Mouse (Mus musculus) liver, postnatal 0 days (tissue): ENCODE results near the gene Rev1. TPM values are rescaled to one million over a fixed set of nuclear protein-coding genes. Genes with fewer than 3 reads are reported as not detected.
"Not testable (repeated sequence)": the region's sequence is repeated elsewhere in the genome, so short reads cannot be mapped to it uniquely, and the experiment has no call there.

Experiments
- ATAC-seq: fragments of 200-750 bp; cut with Nextera tagmentation; 2 replicates; pipeline ENCODE4 v1.8.0; 2017; ENCODE audit warnings: mild to moderate bottlenecking, moderate library complexity
- DNase-seq: peaks from one replicate; pipeline ENCODE4 v3.0.0-alpha.2; 2016
- H3K27ac ChIP-seq: fragments of 300-500 bp; sonication (generic); 2 replicates; pipeline ENCODE4 v1.5.1; 2014; ENCODE audit warnings: antibody characterized with exemption, moderate library complexity, mild to moderate bottlenecking, low read depth
- H3K27me3 ChIP-seq: fragments of 300-500 bp; sonication (generic); 2 replicates; pipeline ENCODE4 v1.6.1; 2014; ENCODE audit warnings: low read length, control low read depth, mixed read lengths; ENCODE audit not compliant: insufficient read depth
- H3K36me3 ChIP-seq: fragments of 300-500 bp; sonication (generic); replicated peaks from 2 replicates; pipeline ENCODE4 v1.6.1; 2014; ENCODE audit warnings: mild to moderate bottlenecking, control low read depth, low read length, moderate library complexity, mixed read lengths; ENCODE audit not compliant: insufficient read depth
- H3K4me1 ChIP-seq: fragments of 300-500 bp; sonication (generic); 2 replicates; pipeline ENCODE4 v1.6.1; 2014; ENCODE audit warnings: antibody characterized with exemption, mild to moderate bottlenecking, control low read depth; ENCODE audit not compliant: insufficient read depth
- H3K4me2 ChIP-seq: fragments of 300-500 bp; sonication (generic); 2 replicates; pipeline ENCODE4 v1.6.1; 2014; ENCODE audit warnings: low read depth, mild to moderate bottlenecking, low read length, moderate library complexity, mixed read lengths
- H3K4me3 ChIP-seq: fragments of 300-500 bp; sonication (generic); 2 replicates; pipeline ENCODE4 v1.5.1; 2014; ENCODE audit warnings: low read depth, low read length
- H3K9ac ChIP-seq: fragments of 300-500 bp; sonication (generic); replicated peaks from 2 replicates; pipeline ENCODE4 v1.6.1; 2014; ENCODE audit warnings: mild to moderate bottlenecking, moderate library complexity
- H3K9me3 ChIP-seq: fragments of 300-500 bp; sonication (generic); 2 replicates; pipeline ENCODE4 v1.6.1; 2016; ENCODE audit warnings: mild to moderate bottlenecking, control low read depth, low read length, mixed read lengths
- CTCF ChIP-seq: sonication (generic); IDR thresholded peaks from 2 replicates; pipeline ENCODE4 v1.5.1; 2016; ENCODE audit warnings: antibody characterized with exemption, low read depth
- EP300 ChIP-seq: IDR thresholded peaks from 2 replicates; pipeline ENCODE4 v1.6.1; 2016; ENCODE audit warnings: antibody characterized with exemption, low read depth, mild to moderate bottlenecking
- WGBS: fragments of 180-500 bp; shearing (Covaris S2); extraction: QIAGEN DNeasy Blood & Tissue Kit; methylation state at CpG from one replicate; pipeline ENCODE4 v1.1.7; 2014; ENCODE audit not compliant: insufficient replicate concordance; 5-methylcytosine and 5-hydroxymethylcytosine counted together
- polyA plus RNA-seq: library from polyadenylated mRNA; unstranded; fragments of >200 nt; fragmentation: Nextera tagmentation; extraction: Ambion mirVana; gene quantifications from 2 replicates; pipeline ENCODE4 v1.2.1, GENCODE M21; 2015

Rev1 gene
- polyA plus RNA-seq, 1 experiment from 2014 or later, result 8.8 TPM

DNA sequence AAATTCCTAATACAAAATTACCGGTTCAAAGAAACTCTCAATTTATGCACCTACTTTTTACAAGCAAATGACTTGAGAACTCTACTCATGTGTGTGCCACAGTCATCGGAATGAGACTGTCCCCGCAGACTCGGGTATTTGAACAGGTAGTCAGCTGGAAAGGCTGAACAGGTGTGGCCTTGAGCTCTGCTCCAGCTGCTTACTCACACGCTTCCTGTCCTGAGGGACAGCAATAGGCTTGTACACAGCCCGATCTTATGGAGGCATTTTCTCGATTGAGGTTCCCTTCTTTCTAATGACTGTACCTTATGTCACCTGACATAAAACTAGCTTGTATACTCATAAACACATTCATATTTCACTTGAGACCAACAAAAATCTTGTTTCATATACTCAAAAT lies 19.8 kb downstream of the Rev1 start:
- TF ChIP-seq EP300 (no peak), CTCF (no peak)
- H3K27ac ChIP-seq, result 0 out of 2 replicates have a peak overlapping the region, but pooled peaks have one; percentile 7
- no peaks in the 10 kb centered on the region for H3K4me1 ChIP-seq
- DNase-seq, result no peak
- H3K9ac ChIP-seq, result no peak overlapping the region
- H3K4me2 ChIP-seq, result no peak overlapping the region
- H3K9me3 ChIP-seq, result no peaks in the 10 kb centered on the region
- 61% methylated on average over 7 of the region's 7 CpGs for WGBS
- H3K4me3 ChIP-seq, result no peak overlapping the region
- ATAC-seq, result peak; percentile 84
- peaks cover 4% of the 10 kb centered on the region; the same call in 1 of the 2 replicates for H3K36me3 ChIP-seq
- no peaks in the 10 kb centered on the region for H3K27me3 ChIP-seq

DNA sequence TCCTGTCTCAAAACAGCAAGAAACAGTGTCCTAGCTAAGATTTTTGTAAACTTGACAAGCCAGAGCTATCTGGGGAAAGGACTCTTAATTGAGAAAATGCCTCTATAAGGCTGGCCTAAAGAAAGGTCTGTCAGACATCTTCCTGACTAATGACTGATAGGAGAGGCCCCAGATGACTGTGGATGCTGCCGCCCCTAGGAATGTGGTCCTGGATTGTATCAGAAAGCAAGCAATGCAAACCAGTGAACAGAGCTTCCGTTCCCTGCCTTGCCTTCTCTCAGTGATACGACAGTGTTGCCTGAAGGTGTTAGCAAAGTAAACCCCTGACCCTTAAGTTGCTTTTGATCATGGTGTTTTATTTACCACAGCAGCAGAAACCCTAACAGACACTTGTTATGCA lies 25.8 kb downstream of the Rev1 start:
- ATAC-seq, result no peak
- H3K36me3 ChIP-seq, result peaks cover 9% of the 10 kb centered on the region; the same call in 1 of the 2 replicates
- H3K9me3 ChIP-seq, result no peaks in the 10 kb centered on the region
- H3K4me1 ChIP-seq, result no peaks in the 10 kb centered on the region
- H3K4me3 ChIP-seq, result no peak overlapping the region
- DNase-seq, result no peak
- H3K27me3 ChIP-seq, result no peaks in the 10 kb centered on the region
- H3K9ac ChIP-seq, result no peak overlapping the region
- no peak overlapping the region for H3K4me2 ChIP-seq
- 76% methylated on average over 3 of the region's 3 CpGs for WGBS
- TF ChIP-seq CTCF (no peak), EP300 (no peak)
- no peak overlapping the region for H3K27ac ChIP-seq

DNA sequence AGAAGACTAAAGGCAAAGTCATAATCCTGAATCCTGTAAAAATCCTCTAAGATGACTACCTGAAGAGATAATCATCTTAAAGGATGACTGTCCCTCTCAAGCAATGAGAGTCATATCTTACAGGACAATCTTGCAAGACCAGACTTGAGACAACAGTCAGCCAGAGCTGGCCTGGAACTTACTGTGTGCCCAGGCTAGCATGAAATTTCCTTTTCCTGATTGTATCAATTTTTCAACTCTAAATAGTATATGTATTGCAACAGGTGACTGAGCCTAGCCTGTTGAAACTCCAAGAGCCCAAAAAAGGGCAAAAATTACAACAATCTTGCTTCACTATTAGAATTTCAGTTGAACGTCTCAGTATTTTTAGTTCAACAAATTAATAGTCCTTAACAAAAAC lies 26.4 kb downstream of the Rev1 start:
- no peak overlapping the region for H3K4me2 ChIP-seq
- whole genome bisulfite sequencing, result 66% methylated on average over 1 of the region's 1 CpGs
- H3K4me1 ChIP-seq, result no peaks in the 10 kb centered on the region
- ATAC-seq (no peak), DNase-seq (no peak)
- H3K27ac ChIP-seq, result no peak overlapping the region
- H3K9ac ChIP-seq, result no peak overlapping the region
- peaks cover 13% of the 10 kb centered on the region; the same call in 1 of the 2 replicates for H3K36me3 ChIP-seq
- TF ChIP-seq EP300, result no peak
- TF ChIP-seq CTCF, result no peak
- H3K9me3 ChIP-seq, result no peaks in the 10 kb centered on the region
- H3K4me3 ChIP-seq, result no peak overlapping the region
- no peaks in the 10 kb centered on the region for H3K27me3 ChIP-seq

DNA sequence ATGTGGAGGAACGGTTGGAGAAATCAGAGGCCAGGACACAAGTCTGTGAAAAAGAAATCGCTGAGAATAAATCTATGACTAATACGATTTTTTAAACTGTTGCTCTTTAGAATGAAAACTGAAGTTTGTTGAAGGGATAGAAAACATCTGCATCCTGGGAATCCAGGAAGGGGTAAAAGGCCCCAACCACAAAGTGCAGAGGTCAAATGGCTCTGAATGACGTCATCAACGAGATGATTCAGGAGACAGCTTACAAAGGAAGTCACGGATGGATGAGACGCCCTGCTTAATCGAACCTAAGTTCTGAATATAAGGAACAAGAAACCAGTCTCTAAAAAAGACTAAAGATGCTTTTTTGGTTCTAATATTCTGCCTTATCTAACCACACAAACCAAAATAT lies 48.3 kb downstream of the Rev1 start:
- no peak for ATAC-seq
- Histone ChIP-seq H3K4me3 (no peak overlapping the region), H3K36me3 (peaks cover 37% of the 10 kb centered on the region), H3K4me1 (0 out of 2 replicates have a peak, but pooled peaks cover 3% of the 10 kb centered on the region), H3K9me3 (no peaks in the 10 kb centered on the region), H3K4me2 (no peak overlapping the region), H3K9ac (no peak overlapping the region), H3K27ac (no peak overlapping the region), H3K27me3 (no peaks in the 10 kb centered on the region)
- DNase-seq, result no peak
- 60% methylated on average over 8 of the region's 8 CpGs for WGBS
- no peak for TF ChIP-seq CTCF
- TF ChIP-seq EP300, result no peak

DNA sequence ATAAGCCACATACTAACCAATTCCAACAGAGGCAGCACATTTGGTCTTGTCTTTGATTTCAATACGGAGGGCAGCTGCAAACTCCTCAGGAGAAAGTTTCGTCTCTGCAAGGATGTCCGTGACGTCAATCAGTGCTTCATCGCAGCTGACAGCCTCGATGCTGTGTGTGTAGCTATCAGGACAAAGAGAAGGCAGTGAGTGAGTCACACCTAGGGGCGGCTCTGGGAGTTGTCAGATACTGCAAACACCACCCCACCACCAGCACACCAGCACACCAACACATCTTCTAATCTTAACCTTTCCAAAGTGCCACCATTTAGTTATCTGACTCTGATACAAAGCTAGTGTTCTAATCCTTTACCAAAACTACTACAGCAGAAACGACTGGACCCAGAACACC lies 58.3 kb downstream of the Rev1 start:
- Histone ChIP-seq H3K9ac (no peak overlapping the region), H3K27me3 (no peaks in the 10 kb centered on the region), H3K4me1 (no peaks in the 10 kb centered on the region), H3K4me2 (no peak overlapping the region), H3K36me3 (peaks cover 63% of the 10 kb centered on the region), H3K4me3 (no peak overlapping the region), H3K9me3 (no peaks in the 10 kb centered on the region), H3K27ac (no peak overlapping the region)
- no peak for TF ChIP-seq CTCF
- TF ChIP-seq EP300, result no peak
- DNase-seq (no peak), ATAC-seq (no peak)
- 76% methylated on average over 8 of the region's 8 CpGs for WGBS

DNA sequence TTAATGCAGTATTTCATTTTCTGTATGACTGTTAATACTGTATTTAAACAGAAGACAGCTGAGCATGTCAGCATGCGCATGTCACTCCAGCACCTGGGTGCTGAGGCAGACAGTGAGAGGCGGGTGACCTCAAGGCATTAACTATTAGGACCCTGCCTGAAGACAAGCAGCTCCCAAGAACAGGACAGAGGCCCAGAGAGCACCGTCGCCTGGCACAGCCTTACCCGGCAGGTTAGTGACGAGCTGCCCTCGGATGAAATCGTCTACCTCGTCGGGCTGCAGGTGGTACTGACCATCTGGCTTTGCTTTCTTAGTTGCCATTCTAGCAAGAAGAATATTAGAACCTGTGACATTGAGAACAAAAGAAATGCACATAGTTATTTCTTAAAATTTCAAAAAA lies 62.3 kb downstream of the Rev1 start:
- Histone ChIP-seq H3K27ac (no peak overlapping the region), H3K4me2 (no peak overlapping the region), H3K27me3 (no peaks in the 10 kb centered on the region), H3K36me3 (peaks cover 69% of the 10 kb centered on the region), H3K9me3 (no peaks in the 10 kb centered on the region), H3K4me3 (no peak overlapping the region), H3K9ac (no peak overlapping the region), H3K4me1 (no peaks in the 10 kb centered on the region)
- 96% methylated on average over 10 of the region's 10 CpGs for WGBS
- ATAC-seq, result no peak
- no peak for DNase-seq
- TF ChIP-seq EP300, result no peak
- no peak for TF ChIP-seq CTCF

DNA sequence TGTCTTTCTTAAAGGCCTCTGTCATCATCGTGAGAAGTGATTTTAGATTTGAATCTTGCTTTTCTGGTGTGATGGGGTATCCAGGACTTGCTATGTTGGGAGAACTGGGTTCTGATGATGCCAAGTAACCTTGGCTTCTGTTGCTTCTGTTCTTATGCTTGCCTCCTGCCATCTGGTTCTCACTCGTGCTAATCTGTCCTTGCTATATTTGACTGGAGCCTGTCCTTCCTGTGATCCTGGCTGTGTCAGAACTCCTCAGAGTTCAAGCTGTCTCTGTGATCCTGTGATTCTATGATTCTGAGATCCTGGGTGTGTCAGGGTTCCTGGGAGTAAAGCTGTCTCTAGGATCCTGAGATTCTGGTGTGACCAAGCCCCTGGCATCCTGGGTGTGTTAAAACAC lies 67.4 kb downstream of the Rev1 start:
- H3K27me3 ChIP-seq, H3K4me1 ChIP-seq, ATAC-seq, H3K4me3 ChIP-seq, H3K9me3 ChIP-seq, DNase-seq, H3K4me2 ChIP-seq, H3K27ac ChIP-seq, H3K9ac ChIP-seq: not testable (repeated sequence)
- 90% methylated on average over 2 of the region's 2 CpGs for WGBS
- peaks cover 52% of the 10 kb centered on the region for H3K36me3 ChIP-seq
